Mouse (Mus musculus): ENCODE results near the gene Cdc25b. TPM values are rescaled to one million over a fixed set of nuclear protein-coding genes. Genes with fewer than 3 reads are reported as not detected.

The Cdc25b gene
- polyA plus RNA-seq, 1 experiment from 2014 or later, result 48.0 TPM

GRCm38 (mm10) chr2:131142592-131142991 is 44.2 kb upstream of the Cdc25b start:
- Histone ChIP-seq H3K4me1 (ENCODE audit: control insufficient read depth, insufficient read depth, low read length) (no peaks in the 10 kb centered on the region), H3K9me3 (replicated peaks; ENCODE audit: control insufficient read depth, low read length) (no peaks in the 10 kb centered on the region), H3K9ac (replicated peaks; ENCODE audit: low read length) (no peak overlapping the region), H3K27me3 (ENCODE audit: control insufficient read depth, insufficient read depth, low read length) (no peaks in the 10 kb centered on the region), H3K27ac (replicated peaks; ENCODE audit: low read depth, low read length) (no peak overlapping the region), H3K4me3 (ENCODE audit: low read depth, low read length) (no peak overlapping the region), H3K36me3 (replicated peaks; ENCODE audit: control insufficient read depth, insufficient read depth, low read depth, low read length) (peaks cover 10% of the 10 kb centered on the region), H3K4me2 (ENCODE audit: low read depth, low read length) (no peak overlapping the region)
- DNase-seq (ENCODE audit: low spot score) (peak; percentile 76), ATAC-seq (replicated peaks; ENCODE audit: insufficient number of reproducible peaks, low FRiP score, low TSS enrichment, low read depth) (peak; percentile 54)
- 33% methylated on average over 18 of the region's 18 CpGs for WGBS

GRCm38 (mm10) chr2:131143007-131143780 is 43.6 kb upstream of the Cdc25b start:
- Histone ChIP-seq H3K27ac (replicated peaks; ENCODE audit: low read depth, low read length) (no peak overlapping the region), H3K9ac (replicated peaks; ENCODE audit: low read length) (no peak overlapping the region), H3K4me3 (ENCODE audit: low read depth, low read length) (no peak overlapping the region), H3K27me3 (ENCODE audit: control insufficient read depth, insufficient read depth, low read length) (no peaks in the 10 kb centered on the region), H3K4me1 (ENCODE audit: control insufficient read depth, insufficient read depth, low read length) (no peaks in the 10 kb centered on the region), H3K9me3 (replicated peaks; ENCODE audit: control insufficient read depth, low read length) (no peaks in the 10 kb centered on the region), H3K36me3 (replicated peaks; ENCODE audit: control insufficient read depth, insufficient read depth, low read depth, low read length) (peaks cover 14% of the 10 kb centered on the region), H3K4me2 (ENCODE audit: low read depth, low read length) (no peak overlapping the region)
- ATAC-seq (replicated peaks; ENCODE audit: insufficient number of reproducible peaks, low FRiP score, low TSS enrichment, low read depth) (no peak), DNase-seq (ENCODE audit: low spot score) (no peak)
- 66% methylated on average over 22 of the region's 22 CpGs for WGBS

- Histone ChIP-seq H3K4me3 (ENCODE audit: low read depth, low read length) (no peak overlapping the region), H3K9me3 (replicated peaks; ENCODE audit: control insufficient read depth, low read length) (no peaks in the 10 kb centered on the region), H3K9ac (replicated peaks; ENCODE audit: low read length) (no peak overlapping the region), H3K27ac (replicated peaks; ENCODE audit: low read depth, low read length) (no peak overlapping the region), H3K4me2 (ENCODE audit: low read depth, low read length) (no peak overlapping the region), H3K36me3 (replicated peaks; ENCODE audit: control insufficient read depth, insufficient read depth, low read depth, low read length) (peaks cover 16% of the 10 kb centered on the region), H3K4me1 (ENCODE audit: control insufficient read depth, insufficient read depth, low read length) (no peaks in the 10 kb centered on the region), H3K27me3 (ENCODE audit: control insufficient read depth, insufficient read depth, low read length) (no peaks in the 10 kb centered on the region)
- ATAC-seq (replicated peaks; ENCODE audit: insufficient number of reproducible peaks, low FRiP score, low TSS enrichment, low read depth) (no peak), DNase-seq (ENCODE audit: low spot score) (no peak)
- 63% methylated on average over 13 of the region's 13 CpGs for WGBS
Measured at GRCm38 (mm10) chr2:131145121-131145520, 41.6 kb upstream of the Cdc25b start.

- no peaks in the 10 kb centered on the region for H3K4me1 ChIP-seq (ENCODE audit: control insufficient read depth, insufficient read depth, low read length)
- no peak overlapping the region for H3K4me3 ChIP-seq (ENCODE audit: low read depth, low read length)
- DNase-seq (ENCODE audit: low spot score) (no peak), ATAC-seq (replicated peaks; ENCODE audit: insufficient number of reproducible peaks, low FRiP score, low TSS enrichment, low read depth) (no peak)
- no peak overlapping the region for H3K27ac ChIP-seq (replicated peaks; ENCODE audit: low read depth, low read length)
- H3K27me3 ChIP-seq (ENCODE audit: control insufficient read depth, insufficient read depth, low read length), result no peaks in the 10 kb centered on the region
- WGBS, result 84% methylated on average over 2 of the region's 2 CpGs
- H3K36me3 ChIP-seq (replicated peaks; ENCODE audit: control insufficient read depth, insufficient read depth, low read depth, low read length), result peaks cover 16% of the 10 kb centered on the region
- H3K9me3 ChIP-seq (replicated peaks; ENCODE audit: control insufficient read depth, low read length), result no peaks in the 10 kb centered on the region
- H3K9ac ChIP-seq (replicated peaks; ENCODE audit: low read length), result no peak overlapping the region
- no peak overlapping the region for H3K4me2 ChIP-seq (ENCODE audit: low read depth, low read length)
Measured at GRCm38 (mm10) chr2:131145536-131145935, 41.2 kb upstream of the Cdc25b start.

- no peak overlapping the region for H3K4me2 ChIP-seq (ENCODE audit: low read depth, low read length)
Measured at GRCm38 (mm10) chr2:131146193-131147042, 40.3 kb upstream of the Cdc25b start.

GRCm38 (mm10) chr2:131147043-131147365 is 39.7 kb upstream of the Cdc25b start:
- Histone ChIP-seq H3K27me3 (ENCODE audit: control insufficient read depth, insufficient read depth, low read length) (no peaks in the 10 kb centered on the region), H3K4me1 (ENCODE audit: control insufficient read depth, insufficient read depth, low read length) (no peaks in the 10 kb centered on the region), H3K4me2 (ENCODE audit: low read depth, low read length) (no peak overlapping the region), H3K9ac (replicated peaks; ENCODE audit: low read length) (no peak overlapping the region), H3K27ac (replicated peaks; ENCODE audit: low read depth, low read length) (no peak overlapping the region), H3K4me3 (ENCODE audit: low read depth, low read length) (no peak overlapping the region), H3K36me3 (replicated peaks; ENCODE audit: control insufficient read depth, insufficient read depth, low read depth, low read length) (peaks cover 16% of the 10 kb centered on the region), H3K9me3 (replicated peaks; ENCODE audit: control insufficient read depth, low read length) (no peaks in the 10 kb centered on the region)
- DNase-seq (ENCODE audit: low spot score) (no peak), ATAC-seq (replicated peaks; ENCODE audit: insufficient number of reproducible peaks, low FRiP score, low TSS enrichment, low read depth) (no peak)
- 95% methylated on average over 8 of the region's 8 CpGs for WGBS

More at GRCm38 (mm10) chr2:131146193-131147042, 40.3 kb upstream of the Cdc25b start:
- DNase-seq (ENCODE audit: low spot score), result no peak
- H3K4me1 ChIP-seq (ENCODE audit: control insufficient read depth, insufficient read depth, low read length), result no peaks in the 10 kb centered on the region
- no peak overlapping the region for H3K4me3 ChIP-seq (ENCODE audit: low read depth, low read length)
- WGBS, result 86% methylated on average over 21 of the region's 21 CpGs
- peaks cover 16% of the 10 kb centered on the region for H3K36me3 ChIP-seq (replicated peaks; ENCODE audit: control insufficient read depth, insufficient read depth, low read depth, low read length)
- H3K27ac ChIP-seq (replicated peaks; ENCODE audit: low read depth, low read length), result no peak overlapping the region
- H3K27me3 ChIP-seq (ENCODE audit: control insufficient read depth, insufficient read depth, low read length), result no peaks in the 10 kb centered on the region
- no peaks in the 10 kb centered on the region for H3K9me3 ChIP-seq (replicated peaks; ENCODE audit: control insufficient read depth, low read length)
- ATAC-seq (replicated peaks; ENCODE audit: insufficient number of reproducible peaks, low FRiP score, low TSS enrichment, low read depth), result no peak
- H3K9ac ChIP-seq (replicated peaks; ENCODE audit: low read length), result no peak overlapping the region

- Histone ChIP-seq H3K27ac (replicated peaks; ENCODE audit: low read depth, low read length) (no peak overlapping the region), H3K9ac (replicated peaks; ENCODE audit: low read length) (no peak overlapping the region), H3K4me2 (ENCODE audit: low read depth, low read length) (no peak overlapping the region), H3K36me3 (replicated peaks; ENCODE audit: control insufficient read depth, insufficient read depth, low read depth, low read length) (peaks cover 20% of the 10 kb centered on the region), H3K9me3 (replicated peaks; ENCODE audit: control insufficient read depth, low read length) (no peaks in the 10 kb centered on the region), H3K27me3 (ENCODE audit: control insufficient read depth, insufficient read depth, low read length) (no peaks in the 10 kb centered on the region), H3K4me3 (ENCODE audit: low read depth, low read length) (no peak overlapping the region), H3K4me1 (ENCODE audit: control insufficient read depth, insufficient read depth, low read length) (no peaks in the 10 kb centered on the region)
- ATAC-seq (replicated peaks; ENCODE audit: insufficient number of reproducible peaks, low FRiP score, low TSS enrichment, low read depth) (no peak), DNase-seq (ENCODE audit: low spot score) (no peak)
- 89% methylated on average over 8 of the region's 8 CpGs for WGBS
Measured at GRCm38 (mm10) chr2:131148353-131149253, 38.1 kb upstream of the Cdc25b start.

Data from embryonic facial prominence, embryonic 11.5 days (tissue).